ENCODE assay signal across 10 mouse cellular contexts in the genomic region with DNA sequence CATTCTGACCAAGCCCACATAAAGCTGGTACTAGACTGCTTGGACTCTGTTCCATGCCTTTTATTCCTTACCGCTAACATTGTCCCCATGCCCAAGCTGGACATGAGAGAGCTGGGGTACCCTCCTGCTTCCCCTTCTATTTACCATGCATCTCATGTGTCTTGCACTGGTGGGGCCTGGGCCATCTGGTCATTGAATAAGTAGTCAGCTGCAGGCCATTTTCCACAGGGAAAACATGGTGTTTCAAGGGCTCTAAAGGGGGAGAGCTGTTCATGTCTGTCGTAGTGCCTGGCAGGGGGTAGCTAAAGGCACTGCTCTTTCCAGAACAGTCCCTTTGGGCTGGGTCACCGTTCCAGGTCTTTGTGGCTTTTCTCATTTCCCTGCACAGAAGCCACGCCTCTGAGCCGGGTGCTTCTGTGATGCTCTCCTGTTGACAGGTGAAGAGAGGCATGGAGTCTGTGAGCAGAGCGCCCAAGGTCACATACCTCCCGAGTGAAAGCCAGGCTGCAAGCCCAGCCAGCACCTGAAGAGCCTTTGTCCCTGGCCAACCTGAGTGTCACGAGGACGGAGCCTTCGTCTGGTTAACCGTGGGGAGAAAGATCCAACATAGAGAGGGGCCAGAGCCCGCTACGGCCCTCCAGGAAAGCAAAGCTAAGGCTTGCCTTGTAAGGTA.
DNase-seq lines count a peak whose midpoint lies in the region; ATAC-seq and TF ChIP-seq lines count a peak whose summit lies in the region.
"Had no signal": no experiment of that assay in that cellular context is flagged by ENCODE, and none has a peak within 500 bp of the region (broad histone marks: within the 10 kb centered on the region; RNA-seq: fewer than 3 reads in every experiment).

No protein-coding gene starts in this region.

- peak; percentile 63; the same call in 1 of the 2 replicates for TF ChIP-seq EP300 in heart, adult 2 months (IDR thresholded peaks at IDR 0.05; ENCODE audit: insufficient read depth, low read depth, low read length)

- intact Hi-C loops in heart, adult 2 months (cut with DNase I) = no loop called here

- no peak overlapping the region for H3K9ac ChIP-seq in heart, adult 2 months (ENCODE audit: low read depth, low read length)
- H3K9ac ChIP-seq in heart, embryonic 12.5 days = no peak overlapping the region
- no peak overlapping the region for H3K9ac ChIP-seq in lung, embryonic 15.5 days
- peak overlapping the region; percentile 31; the same call in 1 of the 2 replicates for H3K9ac ChIP-seq in heart, embryonic 16.5 days (ENCODE audit: low read length)
- H3K9ac ChIP-seq: embryonic facial prominence, embryonic 15.5 days; forebrain, postnatal 0 days had no signal

- 63% methylated on average over 13 of the region's 13 CpGs for WGBS in heart, adult 2 months
- WGBS in heart, embryonic 12.5 days = 68% methylated on average over 13 of the region's 13 CpGs
- 68% methylated on average over 13 of the region's 13 CpGs for WGBS in lung, embryonic 15.5 days
- WGBS in lung, adult 2 months = 67% methylated on average over 13 of the region's 13 CpGs
- 56% methylated on average over 13 of the region's 13 CpGs for WGBS in heart, embryonic 16.5 days

- no peak overlapping the region for H3K4me3 ChIP-seq in heart, adult 2 months
- H3K4me3 ChIP-seq in heart, embryonic 12.5 days = no peak overlapping the region
- no peak overlapping the region for H3K4me3 ChIP-seq in lung, embryonic 15.5 days
- no peak overlapping the region for H3K4me3 ChIP-seq in lung, adult 2 months (replicated peaks; ENCODE audit: extremely low read depth, low read depth, low read length)
- no peak overlapping the region for H3K4me3 ChIP-seq in heart, embryonic 16.5 days (ENCODE audit: low read length)
- H3K4me3 ChIP-seq: embryonic facial prominence, embryonic 15.5 days had no signal

- no peaks in the 10 kb centered on the region for H3K9me3 ChIP-seq in heart, embryonic 12.5 days (replicated peaks)
- H3K9me3 ChIP-seq in lung, embryonic 15.5 days = no peaks in the 10 kb centered on the region
- no peaks in the 10 kb centered on the region for H3K9me3 ChIP-seq in heart, embryonic 16.5 days (replicated peaks; ENCODE audit: control insufficient read depth, low read length)
- H3K9me3 ChIP-seq: embryonic facial prominence, embryonic 15.5 days had no signal

- H3K36me3 ChIP-seq in heart, adult 2 months (ENCODE audit: control insufficient read depth, insufficient read depth, low read length) = no peaks in the 10 kb centered on the region
- H3K36me3 ChIP-seq in heart, embryonic 12.5 days = no peaks in the 10 kb centered on the region
- no peaks in the 10 kb centered on the region for H3K36me3 ChIP-seq in lung, embryonic 15.5 days
- H3K36me3 ChIP-seq in heart, embryonic 16.5 days (ENCODE audit: control insufficient read depth, insufficient read depth) = no peaks in the 10 kb centered on the region
- H3K36me3 ChIP-seq: embryonic facial prominence, embryonic 15.5 days had no signal

- DNase-seq in heart, adult 2 months = peak; percentile 30 to 33
- no peak for DNase-seq in lung, adult 2 months
- DNase-seq in cerebellum, adult 8-10 months = peak; percentile 35
- no peak for DNase-seq in ovary, adult 18-20 months (ENCODE audit: low spot score)
- DNase-seq: forebrain, postnatal 0 days; thymus, postnatal 14 days had no signal

- H3K4me1 ChIP-seq in heart, adult 2 months (ENCODE audit: control insufficient read depth, insufficient read depth, low read length) = peaks cover 11% of the 10 kb centered on the region
- H3K4me1 ChIP-seq in heart, embryonic 12.5 days (replicated peaks) = peaks cover 38% of the 10 kb centered on the region
- 0 out of 2 replicates have a peak, but pooled peaks cover 3% of the 10 kb centered on the region for H3K4me1 ChIP-seq in lung, embryonic 15.5 days
- peaks cover 5% of the 10 kb centered on the region; the same call in 1 of the 2 replicates for H3K4me1 ChIP-seq in lung, adult 2 months (ENCODE audit: control insufficient read depth, insufficient read depth, low read length)
- H3K4me1 ChIP-seq in heart, embryonic 16.5 days (ENCODE audit: control insufficient read depth, insufficient read depth, low read length) = peaks cover 38% of the 10 kb centered on the region

- H3K4me2 ChIP-seq in heart, embryonic 12.5 days = no peak overlapping the region
- H3K4me2 ChIP-seq in lung, embryonic 15.5 days = no peak overlapping the region
- H3K4me2 ChIP-seq in heart, embryonic 16.5 days (ENCODE audit: low read depth, low read length) = no peak overlapping the region
- H3K4me2 ChIP-seq: embryonic facial prominence, embryonic 15.5 days had no signal

- H3K79me2 ChIP-seq in heart, adult 2 months (replicated peaks; ENCODE audit: control insufficient read depth, insufficient read depth, low read length) = no peaks in the 10 kb centered on the region

- TF ChIP-seq CTCF in heart, adult 2 months (IDR thresholded peaks at IDR 0.05) = no peak
- TF ChIP-seq CTCF in lung, adult 2 months (IDR thresholded peaks at IDR 0.05; ENCODE audit: insufficient read depth, low read length) = no peak

- H3K27me3 ChIP-seq in heart, adult 2 months (ENCODE audit: control insufficient read depth, insufficient read depth, low read length) = no peaks in the 10 kb centered on the region
- H3K27me3 ChIP-seq in heart, embryonic 12.5 days (replicated peaks) = no peaks in the 10 kb centered on the region
- no peaks in the 10 kb centered on the region for H3K27me3 ChIP-seq in lung, embryonic 15.5 days
- no peaks in the 10 kb centered on the region for H3K27me3 ChIP-seq in heart, embryonic 16.5 days (ENCODE audit: control insufficient read depth, insufficient read depth, low read length)
- H3K27me3 ChIP-seq: embryonic facial prominence, embryonic 15.5 days had no signal

- TF ChIP-seq POLR2A in heart, adult 2 months (IDR thresholded peaks at IDR 0.05; ENCODE audit: insufficient read depth, low read depth, low read length) = no peak
- TF ChIP-seq POLR2A in lung, adult 2 months (IDR thresholded peaks at IDR 0.05; ENCODE audit: borderline replicate concordance, extremely low read depth, low read depth, low read length) = no peak

- no peak for ATAC-seq in heart, embryonic 12.5 days (ENCODE audit: insufficient number of reproducible peaks, low FRiP score)
- ATAC-seq in lung, embryonic 15.5 days (ENCODE audit: borderline replicate concordance, extremely low read depth, low FRiP score, low TSS enrichment) = no peak
- 0 out of 2 replicates have a peak, but pooled peaks have one; percentile 56 for ATAC-seq in heart, embryonic 16.5 days (replicated peaks; ENCODE audit: extremely low read depth, insufficient read depth, low FRiP score)
- ATAC-seq: forebrain, postnatal 0 days had no signal

- H3K27ac ChIP-seq in heart, adult 2 months = peak overlapping the region; percentile 82
- no peak overlapping the region for H3K27ac ChIP-seq in heart, embryonic 12.5 days (ENCODE audit: poor library complexity, severe bottlenecking)
- H3K27ac ChIP-seq in lung, embryonic 15.5 days = peak overlapping the region; percentile 33; the same call in 1 of the 2 replicates
- peak overlapping the region; percentile 89 for H3K27ac ChIP-seq in heart, embryonic 16.5 days (ENCODE audit: low read length)

Comparison
In these comparisons a context has a peak if more than half of its experiments do, and no peak if none do; other contexts are left out.
1. DNase-seq: peak in heart, adult 2 months (2 of 2) and cerebellum, adult 8-10 months (single experiment); none in lung, adult 2 months (single experiment) and ovary, adult 18-20 months (single experiment).